Mouse (Mus musculus): ENCODE measurements around the gene Chm.
"Not testable (repeated sequence)": the region's sequence is repeated elsewhere in the genome, so short reads cannot be mapped to it uniquely, and the experiment has no call there.

The Chm gene

GRCm38 (mm10) chrX:113185230-113185985, at the start of gene Chm:
TSS of gene Chm (minus strand) at chrX:113185517.
- peak; percentile 63 to 69 for DNase-seq

GRCm38 (mm10) chrX:113193901-113194300, 8.6 kb upstream of the Chm start:
- no peak for DNase-seq

- no peak for DNase-seq
These were observed 618 bp downstream of the Chm start for GRCm38 (mm10) chrX:113184569-113185229.

- DNase-seq: not testable (repeated sequence)
These were observed 4.5 kb downstream of the Chm start for GRCm38 (mm10) chrX:113180856-113181255.

- DNase-seq: no peak
These were observed 12.6 kb downstream of the Chm start for GRCm38 (mm10) chrX:113172766-113173165.

- DNase-seq: no peak
These were observed 13.0 kb downstream of the Chm start for GRCm38 (mm10) chrX:113172271-113172670.

GRCm38 (mm10) chrX:113160268-113160860, 25.0 kb downstream of the Chm start:
- DNase-seq: no peak

GRCm38 (mm10) chrX:113084171-113084570, 101.1 kb downstream of the Chm start:
- DNase-seq: no peak

- no peak for DNase-seq
These were observed 109.3 kb downstream of the Chm start for GRCm38 (mm10) chrX:113076053-113076452.

- DNase-seq: no peak
These were observed 110.5 kb downstream of the Chm start for GRCm38 (mm10) chrX:113074823-113075222.

GRCm38 (mm10) chrX:113003621-113004020, 181.7 kb downstream of the Chm start:
- DNase-seq: no peak

- no peak for DNase-seq
These were observed 183.1 kb downstream of the Chm start for GRCm38 (mm10) chrX:113002192-113002591.

Measured in B cell, adult 2 months (primary cell).